Mouse (Mus musculus): ENCODE data around the gene Kcnt2.

Kcnt2 gene

GRCm38 (mm10) chr1:140245876-140246597 lies at the start of gene Kcnt2:
Gene Kcnt2, plus strand, starts transcription at chr1:140246158.
- peak; percentile 58 for DNase-seq (ENCODE audit: low spot score)

- no peak for DNase-seq (ENCODE audit: low spot score)
Measured at GRCm38 (mm10) chr1:140205329-140205728, 40.6 kb upstream of the Kcnt2 start.

- no peak for DNase-seq (ENCODE audit: low spot score)
Measured at GRCm38 (mm10) chr1:140225221-140225620, 20.7 kb upstream of the Kcnt2 start.

- DNase-seq (ENCODE audit: low spot score), result no peak
Measured at GRCm38 (mm10) chr1:140226673-140227072, 19.3 kb upstream of the Kcnt2 start.

GRCm38 (mm10) chr1:140245465-140245864 lies 493 bp upstream of the Kcnt2 start:
- DNase-seq (ENCODE audit: low spot score), result peak; percentile 67

- DNase-seq (ENCODE audit: low spot score), result peak; percentile 34
Measured at GRCm38 (mm10) chr1:140264696-140265095, 18.7 kb downstream of the Kcnt2 start.

- DNase-seq (ENCODE audit: low spot score), result no peak
Measured at GRCm38 (mm10) chr1:140266047-140266446, 20.1 kb downstream of the Kcnt2 start.

GRCm38 (mm10) chr1:140266643-140267286 lies 20.8 kb downstream of the Kcnt2 start:
- DNase-seq (ENCODE audit: low spot score), result no peak

GRCm38 (mm10) chr1:140267288-140267687 lies 21.3 kb downstream of the Kcnt2 start:
- no peak for DNase-seq (ENCODE audit: low spot score)

- DNase-seq (ENCODE audit: low spot score), result no peak
Measured at GRCm38 (mm10) chr1:140273624-140274023, 27.7 kb downstream of the Kcnt2 start.

- DNase-seq (ENCODE audit: low spot score), result no peak
Measured at GRCm38 (mm10) chr1:140275813-140276212, 29.9 kb downstream of the Kcnt2 start.

GRCm38 (mm10) chr1:140293140-140293539 lies 47.2 kb downstream of the Kcnt2 start:
- DNase-seq (ENCODE audit: low spot score), result no peak

- DNase-seq (ENCODE audit: low spot score), result no peak
Measured at GRCm38 (mm10) chr1:140295482-140295881, 49.5 kb downstream of the Kcnt2 start.

GRCm38 (mm10) chr1:140304244-140304643 lies 58.3 kb downstream of the Kcnt2 start:
- DNase-seq (ENCODE audit: low spot score), result no peak

- no peak for DNase-seq (ENCODE audit: low spot score)
Measured at GRCm38 (mm10) chr1:140305344-140305743, 59.4 kb downstream of the Kcnt2 start.

- DNase-seq (ENCODE audit: low spot score), result no peak
Measured at GRCm38 (mm10) chr1:140306339-140306738, 60.4 kb downstream of the Kcnt2 start.

GRCm38 (mm10) chr1:140310739-140311138 lies 64.8 kb downstream of the Kcnt2 start:
- no peak for DNase-seq (ENCODE audit: low spot score)

GRCm38 (mm10) chr1:140325088-140325487 lies 79.1 kb downstream of the Kcnt2 start:
- DNase-seq (ENCODE audit: low spot score), result no peak

- no peak for DNase-seq (ENCODE audit: low spot score)
Measured at GRCm38 (mm10) chr1:140326709-140327108, 80.8 kb downstream of the Kcnt2 start.

- no peak for DNase-seq (ENCODE audit: low spot score)
Measured at GRCm38 (mm10) chr1:140333702-140334101, 87.7 kb downstream of the Kcnt2 start.

- DNase-seq (ENCODE audit: low spot score), result no peak
Measured at GRCm38 (mm10) chr1:140338417-140338816, 92.5 kb downstream of the Kcnt2 start.

- no peak for DNase-seq (ENCODE audit: low spot score)
Measured at GRCm38 (mm10) chr1:140339368-140339767, 93.4 kb downstream of the Kcnt2 start.

- no peak for DNase-seq (ENCODE audit: low spot score)
Measured at GRCm38 (mm10) chr1:140364787-140365186, 118.8 kb downstream of the Kcnt2 start.

GRCm38 (mm10) chr1:140373532-140373931 lies 127.6 kb downstream of the Kcnt2 start:
- DNase-seq (ENCODE audit: low spot score), result no peak
